Mouse (Mus musculus) heart, postnatal 0 days (tissue): ENCODE results near the gene Zfp729b. TPM values are rescaled to one million over a fixed set of nuclear protein-coding genes. Genes with fewer than 3 reads are reported as not detected.

Experiments used
- ATAC-seq: fragments of 200-750 bp; cut with Nextera tagmentation; 2 replicates; pipeline ENCODE4 v1.8.0; 2017; ENCODE audit warnings: low read depth, moderate number of reproducible peaks, moderate library complexity; ENCODE audit not compliant: insufficient read depth
- DNase-seq: peaks from one replicate; pipeline ENCODE4 v3.0.0-alpha.2; 2016; ENCODE audit warnings: low spot score
- H3K27ac ChIP-seq: fragments of 300-500 bp; sonication (generic); 2 replicates; pipeline ENCODE4 v1.5.1; 2014; ENCODE audit warnings: low read depth, mild to moderate bottlenecking
- H3K27me3 ChIP-seq: fragments of 300-500 bp; sonication (generic); 2 replicates; pipeline ENCODE4 v1.6.1; 2014; ENCODE audit warnings: low read length, mixed read lengths; ENCODE audit not compliant: control insufficient read depth, insufficient read depth
- H3K36me3 ChIP-seq: fragments of 300-500 bp; sonication (generic); replicated peaks from 2 replicates; pipeline ENCODE4 v1.6.1; 2014; ENCODE audit warnings: low read length, mixed read lengths; ENCODE audit not compliant: control insufficient read depth, insufficient read depth
- H3K4me1 ChIP-seq: fragments of 300-500 bp; sonication (generic); 2 replicates; pipeline ENCODE4 v1.6.1; 2014; ENCODE audit warnings: antibody characterized with exemption; ENCODE audit not compliant: control insufficient read depth, insufficient read depth
- H3K4me2 ChIP-seq: fragments of 300-500 bp; sonication (generic); 2 replicates; pipeline ENCODE4 v1.6.1; 2014; ENCODE audit warnings: low read depth, mild to moderate bottlenecking, low read length, moderate library complexity
- H3K4me3 ChIP-seq: fragments of 300-500 bp; sonication (generic); 2 replicates; pipeline ENCODE4 v1.5.1; 2014; ENCODE audit warnings: low read depth, low read length
- H3K9ac ChIP-seq: fragments of 300-500 bp; sonication (generic); replicated peaks from 2 replicates; pipeline ENCODE4 v1.6.1; 2014; ENCODE audit warnings: low read depth, low read length, mixed read lengths
- H3K9me3 ChIP-seq: fragments of 300-500 bp; sonication (generic); replicated peaks from 2 replicates; pipeline ENCODE4 v1.6.1; 2016; ENCODE audit warnings: low read length; ENCODE audit not compliant: control insufficient read depth
- CTCF ChIP-seq: IDR thresholded peaks from 2 replicates; pipeline ENCODE4 v1.5.1; 2016; ENCODE audit warnings: antibody characterized with exemption, control low read depth, low read depth
- EP300 ChIP-seq: IDR thresholded peaks from 2 replicates; pipeline ENCODE4 v1.6.1; 2016; ENCODE audit warnings: antibody characterized with exemption, low read depth
- WGBS: fragments of 180-500 bp; shearing (Covaris S2); extraction: QIAGEN DNeasy Blood & Tissue Kit; methylation state at CpG from one replicate; pipeline ENCODE4 v1.1.7; 2014; 5-methylcytosine and 5-hydroxymethylcytosine counted together
- polyA plus RNA-seq: library from polyadenylated mRNA; unstranded; fragments of >200 nt; fragmentation: Nextera tagmentation; extraction: Ambion mirVana; gene quantifications from 2 replicates; pipeline ENCODE4 v1.2.1, GENCODE M21; 2015
- total RNA-seq: library from RNA; depleted of rRNA; stranded (reverse); fragments of >200 nt; gene quantifications from 2 replicates; pipeline ENCODE4 v1.2.3, GENCODE M21; 2014; ENCODE audit warnings: low replicate concordance; rRNA removed

Zfp729b gene
- total and polyA plus RNA-seq, 2 experiments from 2014 or later: 1.9 to 6.8 TPM

- H3K27me3 ChIP-seq: no peaks in the 10 kb centered on the region
- ATAC-seq: no peak
- peak within 1 kb of the TSS; percentile 99 for H3K4me3 ChIP-seq
- peaks cover 10% of the 10 kb centered on the region for H3K4me1 ChIP-seq
- H3K4me2 ChIP-seq: peak within 1 kb of the TSS; percentile 87
- peak within 1 kb of the TSS; percentile 86 for H3K9ac ChIP-seq
- TF ChIP-seq CTCF (no peak), EP300 (no peak)
- no peak for DNase-seq
- H3K27ac ChIP-seq: peak within 1 kb of the TSS; percentile 88
- no peaks in the 10 kb centered on the region for H3K36me3 ChIP-seq
- WGBS: 81% methylated on average over 4 of the region's 4 CpGs
- H3K9me3 ChIP-seq: no peaks in the 10 kb centered on the region
Measured at GRCm38 (mm10) chr13:67553730-67554129, 55.8 kb downstream of the Zfp729b start, which contains the start of gene Zfp748. TSS of gene Zfp748 (minus strand) at chr13:67553830.

GRCm38 (mm10) chr13:67552505-67553346 lies 56.8 kb downstream of the Zfp729b start:
- ATAC-seq (peak; percentile 96), DNase-seq (peak; percentile 84)
- no peaks in the 10 kb centered on the region for H3K27me3 ChIP-seq
- peak overlapping the region; percentile 87 for H3K4me2 ChIP-seq
- peak overlapping the region; percentile 99 for H3K4me3 ChIP-seq
- no peaks in the 10 kb centered on the region for H3K9me3 ChIP-seq
- peaks cover 10% of the 10 kb centered on the region for H3K4me1 ChIP-seq
- H3K9ac ChIP-seq: peak overlapping the region; percentile 86
- no peaks in the 10 kb centered on the region for H3K36me3 ChIP-seq
- TF ChIP-seq EP300 (no peak), CTCF (no peak)
- WGBS: under 1% methylated on average over 44 of the region's 44 CpGs
- H3K27ac ChIP-seq: peak overlapping the region; percentile 88

GRCm38 (mm10) chr13:67545941-67546340 lies 63.6 kb downstream of the Zfp729b start:
- TF ChIP-seq EP300: no peak
- TF ChIP-seq CTCF: no peak
- no peak overlapping the region for H3K27ac ChIP-seq
- DNase-seq (no peak), ATAC-seq (no peak)
- H3K27me3 ChIP-seq: no peaks in the 10 kb centered on the region
- no peaks in the 10 kb centered on the region for H3K4me1 ChIP-seq
- peaks cover 38% of the 10 kb centered on the region for H3K36me3 ChIP-seq
- no peaks in the 10 kb centered on the region for H3K9me3 ChIP-seq
- 87% methylated on average over 1 of the region's 1 CpGs for WGBS
- no peak overlapping the region for H3K4me2 ChIP-seq
- H3K9ac ChIP-seq: no peak overlapping the region
- no peak overlapping the region for H3K4me3 ChIP-seq

Other genes with a start within 250 kb of the Zfp729b start
- not detected in 2 replicates for gene Gm28044, start 249.2 kb downstream of the Zfp729b start, total RNA-seq
- gene Gm28044, start 249.2 kb downstream of the Zfp729b start, polyA plus RNA-seq: 0.30 TPM in 1 of 2 replicates, not detected in the other
- gene Zfp953, start 249.1 kb downstream of the Zfp729b start, total RNA-seq: 0.84 and 2.7 TPM in 2 replicates
- 0.31 and 0.47 TPM in 2 replicates for gene Zfp953, start 249.1 kb downstream of the Zfp729b start, polyA plus RNA-seq
- gene Gm28041, start 234.0 kb downstream of the Zfp729b start, total RNA-seq: 0.39 TPM in 1 of 2 replicates, not detected in the other
- gene Gm28041, start 234.0 kb downstream of the Zfp729b start, polyA plus RNA-seq: 0.44 and 0.57 TPM in 2 replicates
- 0.70 and 7.8 TPM in 2 replicates for gene Zfp456, start 233.9 kb downstream of the Zfp729b start, total RNA-seq
- gene Zfp456, start 233.9 kb downstream of the Zfp729b start, polyA plus RNA-seq: 0.53 and 0.58 TPM in 2 replicates
- 0.66 and 14.2 TPM in 2 replicates for gene Zfp429, start 209.9 kb downstream of the Zfp729b start, total RNA-seq
- gene Zfp429, start 209.9 kb downstream of the Zfp729b start, polyA plus RNA-seq: 3.0 and 3.4 TPM in 2 replicates
- gene Zfp459, start 188.3 kb downstream of the Zfp729b start, total RNA-seq: not detected in 2 replicates
- 0.10 and 0.18 TPM in 2 replicates for gene Zfp459, start 188.3 kb downstream of the Zfp729b start, polyA plus RNA-seq
- gene Zfp874a, start 158.1 kb downstream of the Zfp729b start, total RNA-seq: 0.70 and 6.4 TPM in 2 replicates
- 3.6 and 4.2 TPM in 2 replicates for gene Zfp874a, start 158.1 kb downstream of the Zfp729b start, polyA plus RNA-seq
- gene Zfp874b, start 125.4 kb downstream of the Zfp729b start, total RNA-seq: 7.4 and 21.7 TPM in 2 replicates
- 1.5 and 4.3 TPM in 2 replicates for gene Zfp874b, start 125.4 kb downstream of the Zfp729b start, polyA plus RNA-seq
- gene Zfp58, start 109.2 kb downstream of the Zfp729b start, total RNA-seq: 0.11 and 1.7 TPM in 2 replicates
- 4.1 and 4.6 TPM in 2 replicates for gene Zfp58, start 109.2 kb downstream of the Zfp729b start, polyA plus RNA-seq
- not detected in 2 replicates for gene Gm26965, start 83.6 kb downstream of the Zfp729b start, total RNA-seq
- gene Gm26965, start 83.6 kb downstream of the Zfp729b start, polyA plus RNA-seq: 0.11 TPM in 1 of 2 replicates, not detected in the other
- 7.9 and 10.7 TPM in 2 replicates for gene Zfp87, start 83.5 kb downstream of the Zfp729b start, total RNA-seq
- 25.2 and 28.2 TPM in 2 replicates for gene Zfp87, start 83.5 kb downstream of the Zfp729b start, polyA plus RNA-seq
- gene Zfp748, start 55.9 kb downstream of the Zfp729b start, total RNA-seq: 5.7 and 30.1 TPM in 2 replicates
- gene Zfp748, start 55.9 kb downstream of the Zfp729b start, polyA plus RNA-seq: 3.1 and 3.4 TPM in 2 replicates
- gene Gm49345, start 28.1 kb upstream of the Zfp729b start, total RNA-seq: 1.6 TPM in 1 of 2 replicates, not detected in the other
- 0.14 TPM in 1 of 2 replicates, not detected in the other for gene Gm49345, start 28.1 kb upstream of the Zfp729b start, polyA plus RNA-seq
- 2.5 and 2.7 TPM in 2 replicates for gene Zfp729a, start 28.1 kb upstream of the Zfp729b start, total RNA-seq
- gene Zfp729a, start 28.1 kb upstream of the Zfp729b start, polyA plus RNA-seq: 1.0 TPM in 2 replicates
- gene Zfp738, start 77.4 kb upstream of the Zfp729b start, total RNA-seq: 3.4 and 16.8 TPM in 2 replicates
- gene Zfp738, start 77.4 kb upstream of the Zfp729b start, polyA plus RNA-seq: 4.3 and 5.0 TPM in 2 replicates
- gene Zfp65, start 119.5 kb upstream of the Zfp729b start, total RNA-seq: 1.7 and 9.4 TPM in 2 replicates
- gene Zfp65, start 119.5 kb upstream of the Zfp729b start, polyA plus RNA-seq: 2.5 and 2.8 TPM in 2 replicates
- 1.5 and 3.0 TPM in 2 replicates for gene Zfp85, start 145.5 kb upstream of the Zfp729b start, total RNA-seq
- gene Zfp85, start 145.5 kb upstream of the Zfp729b start, polyA plus RNA-seq: 2.0 and 2.2 TPM in 2 replicates
- not detected in 2 replicates for gene Zfp493, start 170.0 kb upstream of the Zfp729b start, total RNA-seq
- gene Zfp493, start 170.0 kb upstream of the Zfp729b start, polyA plus RNA-seq: 0.25 and 0.33 TPM in 2 replicates
- 0.85 and 2.5 TPM in 2 replicates for gene Zfp273, start 204.0 kb upstream of the Zfp729b start, total RNA-seq
- gene Zfp273, start 204.0 kb upstream of the Zfp729b start, polyA plus RNA-seq: 3.2 and 3.3 TPM in 2 replicates
- not detected in 2 replicates for gene Gm10037, start 221.4 kb upstream of the Zfp729b start, total RNA-seq
- gene Gm10037, start 221.4 kb upstream of the Zfp729b start, polyA plus RNA-seq: 0.67 and 0.97 TPM in 2 replicates